Mouse (Mus musculus): Measurements from ENCODE around the gene Sdccag8.

The Sdccag8 gene

DNA sequence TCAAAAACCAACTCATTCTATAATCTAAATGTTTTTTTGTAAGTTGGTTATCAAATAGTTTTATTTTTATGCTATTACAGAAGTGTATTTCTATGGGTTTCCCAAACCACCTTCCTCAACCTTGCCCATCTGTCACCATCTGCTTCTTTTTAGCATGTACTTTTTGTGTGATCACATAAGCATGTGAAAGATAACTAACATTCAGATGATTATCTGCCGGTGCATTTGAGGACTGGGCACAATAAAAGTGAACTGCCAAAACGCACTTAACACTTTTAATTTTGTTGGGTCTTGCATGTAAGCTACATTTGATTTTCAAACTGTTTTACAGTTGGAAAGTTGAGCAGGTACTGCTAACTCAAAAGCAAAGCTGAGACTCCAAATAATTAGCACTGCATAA is 240.4 kb downstream of the Sdccag8 start:
- no peak for DNase-seq (ENCODE audit: low spot score)

DNA sequence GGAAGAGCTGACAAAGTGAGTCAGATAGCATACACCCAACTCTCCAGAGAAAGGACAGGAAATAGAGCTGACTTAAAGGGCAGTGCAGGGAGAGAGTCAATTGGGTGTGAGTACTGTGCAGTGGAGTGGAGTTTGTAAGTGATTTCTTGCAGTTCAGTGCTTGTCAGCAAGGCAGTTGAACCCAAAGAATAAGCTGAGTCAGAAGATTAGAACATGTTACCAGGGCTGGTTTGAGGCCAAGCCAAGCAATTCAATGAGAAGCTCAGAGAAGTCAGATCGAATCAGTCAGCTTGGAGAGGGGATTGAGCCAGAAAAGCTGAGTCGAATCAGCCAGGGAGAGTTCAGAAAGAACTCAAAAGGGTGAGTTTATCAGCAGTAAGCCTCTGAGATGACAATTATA is 247.3 kb downstream of the Sdccag8 start:
- no peak for DNase-seq (ENCODE audit: low spot score)

- DNase-seq (ENCODE audit: low spot score) = no peak
These were observed 251.3 kb downstream of the Sdccag8 start for GRCm38 (mm10) chr1:177065732-177066131.

DNA sequence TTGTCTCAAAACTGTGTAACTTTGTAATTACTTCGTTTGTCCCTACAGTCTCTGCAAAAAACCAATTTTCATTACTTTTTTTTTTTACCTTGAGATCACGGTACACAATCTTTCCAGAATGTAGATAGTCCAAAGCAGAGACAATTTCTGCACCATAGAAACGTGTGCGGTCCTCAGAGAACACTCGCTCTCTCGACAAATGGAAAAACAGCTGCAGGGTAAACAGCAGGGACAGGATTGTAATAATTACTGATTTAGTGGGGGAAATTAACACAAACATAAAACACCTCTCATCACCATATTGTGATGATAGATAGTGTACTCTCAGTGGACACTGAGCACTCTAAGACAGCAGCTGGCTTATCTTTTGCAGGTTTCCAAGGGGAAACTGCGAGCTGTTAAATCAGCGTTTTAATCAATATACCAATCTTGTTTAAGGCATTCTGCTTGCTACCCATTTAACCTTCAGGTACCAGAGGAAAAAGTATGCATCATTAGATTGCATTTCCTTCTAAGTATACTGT is 252.7 kb downstream of the Sdccag8 start:
- DNase-seq (ENCODE audit: low spot score) = no peak

DNA sequence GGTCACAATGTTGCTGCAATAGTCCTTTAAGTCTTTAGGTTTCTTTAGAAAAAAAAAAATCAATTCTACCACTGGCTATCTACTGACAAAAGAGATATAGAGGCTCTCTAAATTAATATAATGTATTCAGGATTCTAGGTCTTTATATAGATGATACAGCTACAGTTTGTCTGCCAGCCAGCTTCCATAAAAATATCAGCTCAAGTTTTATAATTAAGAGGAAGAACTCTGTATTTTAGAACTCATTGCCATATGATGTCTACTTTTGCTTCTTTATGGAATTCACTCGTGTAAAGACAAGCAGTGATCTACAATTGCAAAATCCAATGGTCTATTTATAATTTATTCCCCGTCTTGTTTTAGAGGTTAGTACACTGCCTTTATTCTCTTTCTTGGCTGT is 254.7 kb downstream of the Sdccag8 start:
- DNase-seq (ENCODE audit: low spot score) = no peak
